Mouse (Mus musculus) layer of hippocampus, adult 8-10 months (tissue): ENCODE measurements around the gene Gm45234. TPM values are rescaled to one million over a fixed set of nuclear protein-coding genes. Genes with fewer than 3 reads are reported as not detected.
"Not testable (repeated sequence)": the region's sequence is repeated elsewhere in the genome, so short reads cannot be mapped to it uniquely, and the experiment has no call there.

Experiments used
- DNase-seq, 2 experiments: peaks; one replicate each; pipeline ENCODE4 v3.0.0; 2022; ENCODE audit warnings: low spot score in 2 of 2
- total RNA-seq, 4 experiments: library from RNA; stranded (reverse); gene quantifications; 2 replicates each; pipeline ENCODE4 v1.2.4; 2022

Gm45234 gene
- total RNA-seq: 1 to 10 TPM in 1 of 4 experiments, not detected in 3; 5.1 TPM

DNA sequence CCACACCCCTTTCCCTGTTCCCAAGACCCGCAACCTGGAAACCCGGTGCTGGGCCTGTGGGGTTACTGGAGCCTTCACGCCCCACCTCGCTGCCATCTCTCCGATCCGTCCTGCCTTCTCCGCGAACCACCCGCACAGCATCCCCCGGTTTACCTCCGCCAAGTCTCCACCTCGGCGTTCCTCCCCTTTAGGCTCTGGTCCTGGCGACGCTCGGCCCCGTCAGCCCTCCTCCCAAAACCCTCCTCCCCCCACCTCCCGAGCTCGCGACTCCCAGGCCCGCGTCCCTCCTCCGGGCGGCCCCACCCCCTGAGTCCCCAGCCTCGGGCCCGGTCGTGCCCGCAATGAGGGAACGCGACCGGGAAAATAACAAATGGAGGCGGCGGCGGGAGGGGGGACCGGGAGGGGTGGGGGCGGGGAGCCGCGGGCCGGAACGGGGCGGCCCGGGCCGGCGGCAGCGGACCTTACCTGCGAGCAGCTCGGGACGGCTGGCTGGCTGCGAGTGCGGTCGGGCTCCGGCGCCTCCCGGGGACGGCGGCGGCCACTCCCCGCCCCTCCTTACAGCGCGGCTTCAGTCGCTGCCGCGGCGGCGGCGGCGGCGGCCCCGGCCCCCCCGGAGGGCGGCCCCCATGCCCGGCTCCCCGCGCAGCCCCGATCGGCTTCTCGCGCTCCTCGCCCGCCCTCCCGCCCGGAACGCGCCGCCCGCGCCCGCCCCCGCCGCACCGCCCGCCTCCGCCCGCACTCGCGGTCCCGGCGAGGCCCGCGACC is at the start of gene Gm45234, which contains the start of gene Atn1:
Gm45234 (minus strand) TSS at position 191 of the 765 bp plus-strand sequence.
Atn1 (minus strand) TSS at position 694 of the 765 bp plus-strand sequence.
- no peak for DNase-seq

DNA sequence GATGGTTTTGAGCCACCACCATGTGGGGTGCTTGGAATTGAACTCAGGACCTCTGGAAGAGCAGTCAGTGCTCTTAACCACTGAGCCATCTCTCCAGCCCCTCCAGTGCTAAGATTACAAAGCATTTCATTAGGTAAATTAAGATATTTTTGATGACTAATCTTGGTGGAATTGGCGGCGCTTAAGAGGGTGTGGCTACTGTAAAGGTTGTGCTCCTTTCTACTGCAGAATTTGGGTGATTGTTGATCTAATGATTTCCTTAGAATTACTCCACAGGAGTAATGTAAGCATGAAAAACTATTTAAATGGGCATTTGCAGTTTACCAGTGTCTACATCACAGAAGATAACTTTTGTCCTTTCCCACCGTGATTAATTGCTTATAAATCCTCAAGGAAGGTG is 48.5 kb upstream of the Gm45234 start:
- no peak for DNase-seq

DNA sequence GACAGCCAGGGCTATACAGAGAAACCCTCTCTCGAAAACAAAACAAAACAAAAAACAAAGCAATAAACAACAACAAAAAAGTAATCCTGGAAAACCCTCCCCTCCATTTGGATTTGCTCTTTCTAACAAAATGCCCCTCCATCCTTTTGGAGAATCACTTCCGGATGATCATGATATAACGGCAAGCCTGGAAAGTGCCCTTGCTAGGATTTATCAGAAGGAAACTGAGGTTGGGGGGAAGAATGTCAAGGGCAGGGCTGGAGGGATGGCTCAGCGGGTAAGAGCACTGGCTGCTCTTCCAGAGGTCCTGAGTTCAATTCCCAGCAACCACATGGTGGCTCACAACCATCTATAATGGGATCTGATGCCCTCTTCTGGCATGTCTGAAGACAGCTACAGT is 47.9 kb upstream of the Gm45234 start:
- DNase-seq: not testable (repeated sequence)

DNA sequence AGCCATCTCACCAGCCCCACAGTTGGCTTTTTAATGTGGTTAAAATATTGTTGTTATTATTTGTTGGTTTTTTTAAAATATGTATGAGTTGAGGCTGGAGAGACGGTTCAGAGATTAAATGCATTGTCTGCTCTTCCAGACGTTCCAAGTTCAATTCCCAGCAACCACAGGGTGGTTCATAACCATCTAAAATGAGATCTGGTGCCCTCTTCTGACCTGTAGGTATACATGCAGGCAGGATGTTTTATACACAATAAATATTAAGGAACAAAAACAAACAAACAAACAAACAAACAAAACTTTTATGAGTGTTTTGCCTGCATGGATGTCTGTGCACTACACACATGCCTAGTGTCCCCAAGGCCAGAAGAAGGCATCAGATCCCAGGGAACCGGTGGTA is 47.2 kb upstream of the Gm45234 start:
- DNase-seq: no peak

DNA sequence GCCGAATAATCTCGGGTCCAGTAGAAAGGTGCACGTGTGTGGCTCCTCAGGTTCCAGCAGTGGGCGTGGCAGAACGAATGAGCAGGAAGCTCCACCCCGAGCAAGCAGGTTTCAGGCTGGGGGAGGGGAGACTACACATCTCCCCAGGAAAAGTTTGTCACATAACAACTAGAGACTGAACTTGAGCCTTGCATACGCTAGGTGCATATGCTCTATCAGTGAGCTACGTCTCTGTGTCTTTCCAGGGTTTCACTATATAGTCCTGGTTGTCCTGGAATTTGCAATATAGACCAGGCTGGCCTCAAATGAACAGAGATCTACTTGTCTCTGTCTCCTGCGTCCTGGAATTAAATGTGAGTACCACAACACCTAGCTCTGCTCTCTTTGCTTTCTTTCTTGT is 46.6 kb upstream of the Gm45234 start:
- DNase-seq: not testable (repeated sequence)

DNA sequence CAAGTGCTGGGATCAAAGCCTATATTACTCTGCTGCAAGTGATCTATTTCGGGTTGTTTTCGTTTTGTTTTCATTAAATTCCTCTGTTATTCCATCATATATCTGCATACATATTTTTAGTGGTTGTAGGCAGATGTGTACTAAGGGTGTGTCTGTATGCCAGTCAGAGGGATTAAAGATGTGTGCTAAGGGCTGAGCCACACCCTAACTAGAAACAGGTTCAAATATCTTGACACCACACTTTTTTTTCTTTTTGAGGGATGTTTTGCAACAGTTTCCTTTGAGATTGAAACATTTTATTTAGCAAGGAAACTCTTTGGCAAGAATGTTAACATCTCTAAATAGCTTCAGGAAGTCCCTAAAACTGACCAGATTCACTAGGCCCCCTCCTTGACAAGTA is 40.4 kb upstream of the Gm45234 start:
- DNase-seq: no peak

DNA sequence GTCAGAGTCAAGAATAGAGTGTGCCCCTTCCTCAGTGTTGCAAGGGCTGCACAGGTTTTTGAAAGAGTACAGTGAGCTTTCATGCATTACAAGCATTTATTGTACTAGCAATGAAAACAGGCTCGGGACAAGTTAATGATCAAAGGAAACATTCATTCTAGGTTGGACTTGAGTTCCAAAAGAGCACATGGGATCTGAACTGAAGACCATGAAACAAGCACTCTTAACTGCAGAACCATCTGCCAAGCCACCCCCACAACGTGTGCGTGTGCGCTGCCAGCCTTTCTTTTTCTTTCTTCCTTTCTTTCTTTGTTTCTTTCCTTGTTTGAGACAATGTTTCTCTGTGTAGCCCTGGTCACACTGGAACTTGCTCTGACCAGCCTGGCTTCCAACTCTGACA is 40.0 kb upstream of the Gm45234 start:
- no peak for DNase-seq

DNA sequence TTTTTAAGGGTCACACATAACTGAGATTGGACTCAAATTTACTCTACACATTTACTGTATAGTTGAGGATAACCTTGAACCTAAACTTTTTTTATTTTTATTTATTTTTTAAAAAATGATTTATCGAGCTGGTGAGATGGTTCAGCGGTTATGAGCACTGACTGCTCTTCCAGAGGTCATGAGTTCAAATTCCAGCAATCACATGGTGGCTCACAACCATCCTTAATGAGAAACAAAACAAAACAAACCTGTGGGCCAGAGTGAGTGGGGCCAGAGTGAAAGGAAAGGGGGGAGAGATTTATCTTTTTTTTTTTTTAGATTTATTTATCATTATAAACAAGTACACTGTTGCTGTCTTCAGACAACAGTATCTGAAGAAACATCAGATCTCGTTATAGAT is 36.1 kb upstream of the Gm45234 start:
- no peak for DNase-seq

DNA sequence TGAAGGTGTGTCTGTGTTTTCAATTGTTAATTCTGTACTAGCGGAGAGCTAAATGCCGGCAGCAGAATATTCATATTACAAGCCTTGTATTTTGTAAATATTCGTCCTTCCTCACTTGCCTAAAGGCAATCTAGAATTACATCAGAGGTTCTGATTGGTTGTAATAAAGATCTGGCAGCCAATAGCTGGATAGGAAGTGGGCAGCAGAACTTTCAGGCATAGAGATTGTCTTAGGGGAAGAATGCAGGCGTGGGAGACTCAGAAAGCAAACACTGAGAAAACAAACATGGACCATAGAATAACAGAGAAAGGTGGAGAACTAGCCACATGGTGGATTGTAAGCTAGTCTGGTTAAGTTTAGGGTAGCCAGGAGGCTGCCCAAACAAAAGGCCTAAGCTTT is 34.3 kb upstream of the Gm45234 start:
- DNase-seq: no peak

DNA sequence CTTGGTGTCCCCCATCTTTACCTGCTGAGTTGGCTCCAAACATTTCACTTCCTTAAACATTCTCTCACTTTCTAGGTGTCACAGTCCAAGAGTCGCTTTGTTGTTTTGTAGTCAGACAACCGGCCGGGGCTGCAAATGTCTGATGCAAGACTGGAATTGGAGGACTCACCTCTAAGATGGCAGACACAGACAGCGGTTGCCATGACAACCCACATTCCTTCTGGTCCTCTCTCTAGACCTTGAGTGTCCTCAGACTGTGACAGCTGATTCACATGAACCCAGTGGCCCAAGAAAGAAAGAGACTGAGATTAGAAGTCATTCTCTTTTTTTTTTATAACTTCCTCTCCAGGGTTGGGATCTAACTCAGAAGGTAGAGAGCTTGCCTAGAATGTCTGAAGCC is 33.7 kb upstream of the Gm45234 start:
- DNase-seq: no peak

DNA sequence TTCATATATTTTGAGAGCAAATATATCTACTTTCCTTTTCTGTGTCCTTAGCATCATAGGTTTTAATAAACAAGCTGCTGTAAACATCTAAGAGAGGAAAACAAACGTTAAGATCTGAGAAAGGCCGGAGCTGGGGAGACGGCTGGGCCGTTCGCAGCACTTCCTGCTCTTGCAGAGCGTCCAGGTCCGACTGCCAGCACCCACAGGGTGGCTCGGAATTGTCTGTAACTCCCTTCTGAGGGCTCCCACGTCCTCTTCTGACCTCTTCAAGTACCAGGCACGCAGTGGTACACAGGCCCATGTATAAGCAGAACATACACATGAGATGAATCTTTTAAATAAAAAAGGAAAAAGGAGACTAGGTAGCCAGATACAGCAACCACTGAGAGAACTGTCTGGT is 31.9 kb upstream of the Gm45234 start:
- no peak for DNase-seq

DNA sequence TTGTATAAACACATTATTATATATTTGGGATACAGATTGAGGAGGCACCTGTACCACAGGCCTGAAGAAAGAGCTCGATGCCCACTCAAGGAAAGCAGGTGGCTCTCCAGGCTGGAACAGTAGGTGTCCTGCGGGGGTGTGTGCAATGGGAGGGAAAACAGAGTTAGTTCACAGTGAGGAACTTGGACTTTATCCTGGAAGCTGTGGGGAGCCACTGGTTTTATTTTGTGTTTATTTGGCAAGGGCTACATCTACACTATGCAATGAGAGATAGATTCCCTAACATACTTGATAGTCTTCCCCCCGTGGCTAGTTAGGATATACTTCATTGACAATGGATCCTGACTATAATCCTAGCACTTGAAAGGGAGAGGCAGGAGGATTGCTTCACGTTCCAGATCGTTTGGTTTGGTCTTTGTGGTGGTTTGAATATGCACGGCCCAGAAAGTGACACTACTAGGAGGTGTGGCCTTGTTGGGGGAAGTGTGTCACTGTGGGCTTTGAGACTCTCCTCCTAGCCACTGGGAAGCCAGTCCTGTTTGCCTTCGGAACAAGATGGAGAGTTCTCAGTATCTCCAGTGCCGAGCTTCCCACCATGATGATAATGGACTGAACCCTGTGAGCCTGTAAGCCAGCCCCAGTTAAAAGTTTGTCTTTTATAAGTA is 31.1 kb upstream of the Gm45234 start:
- DNase-seq: no peak

DNA sequence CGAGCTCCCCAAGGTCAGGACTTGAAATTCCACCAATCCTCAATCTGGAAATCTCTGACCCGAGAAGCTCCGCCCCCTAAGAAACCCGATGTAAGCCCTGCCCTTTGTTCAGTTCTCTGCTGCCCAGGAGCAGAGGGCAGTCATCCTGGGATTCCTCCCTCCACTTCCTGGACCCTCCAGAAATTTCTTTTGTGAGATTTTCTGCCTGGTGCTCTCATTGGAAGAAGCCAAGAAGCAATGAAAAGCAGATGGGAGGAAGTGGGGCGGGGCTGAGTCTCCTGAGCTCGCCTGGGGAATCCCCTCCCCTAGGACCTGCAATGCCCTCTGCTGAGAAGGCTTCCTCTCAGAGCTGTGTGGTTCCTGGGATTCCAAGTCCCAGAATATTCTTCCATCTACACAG is 26.6 kb upstream of the Gm45234 start:
- DNase-seq: no peak

DNA sequence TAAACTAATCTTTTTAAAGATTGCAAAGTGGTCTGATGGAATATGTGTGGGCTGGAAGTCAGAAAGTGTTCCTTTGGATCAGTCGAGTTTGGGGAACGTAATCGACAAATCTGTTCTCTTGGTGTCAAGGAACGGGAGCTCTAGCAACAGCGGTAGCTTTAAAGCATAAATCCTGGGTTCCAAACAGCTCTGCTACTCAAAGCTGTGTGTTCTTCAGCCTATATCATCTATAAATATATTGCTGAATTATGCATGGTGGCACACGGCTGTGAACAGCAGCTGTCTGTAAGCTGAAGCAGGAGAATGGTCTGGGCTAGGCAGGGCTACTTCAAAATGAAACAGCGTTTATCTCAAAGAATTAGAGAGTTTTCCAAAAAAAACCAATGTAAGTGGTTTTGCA is 25.1 kb upstream of the Gm45234 start:
- no peak for DNase-seq

DNA sequence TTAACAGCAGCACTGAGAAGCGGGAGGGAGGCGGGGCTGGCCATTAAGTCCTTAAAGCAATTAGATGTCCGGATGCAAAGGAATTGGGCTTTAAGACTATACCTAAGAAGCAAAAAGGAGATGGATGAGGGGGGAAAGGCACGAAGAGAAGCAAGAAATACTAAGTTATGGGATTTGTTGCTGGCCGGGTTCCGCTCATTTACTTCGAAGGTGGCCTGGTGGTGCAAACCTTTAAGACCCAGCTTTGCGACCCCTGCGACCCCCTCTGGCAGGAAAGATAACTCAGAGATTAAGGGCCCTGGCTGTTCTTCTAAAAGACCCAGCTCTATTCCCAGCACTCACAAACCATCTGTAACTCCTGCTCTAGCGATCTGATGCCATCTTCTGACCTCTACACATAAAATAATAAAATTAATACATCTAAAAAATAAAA is 24.2 kb upstream of the Gm45234 start:
- DNase-seq: no peak

DNA sequence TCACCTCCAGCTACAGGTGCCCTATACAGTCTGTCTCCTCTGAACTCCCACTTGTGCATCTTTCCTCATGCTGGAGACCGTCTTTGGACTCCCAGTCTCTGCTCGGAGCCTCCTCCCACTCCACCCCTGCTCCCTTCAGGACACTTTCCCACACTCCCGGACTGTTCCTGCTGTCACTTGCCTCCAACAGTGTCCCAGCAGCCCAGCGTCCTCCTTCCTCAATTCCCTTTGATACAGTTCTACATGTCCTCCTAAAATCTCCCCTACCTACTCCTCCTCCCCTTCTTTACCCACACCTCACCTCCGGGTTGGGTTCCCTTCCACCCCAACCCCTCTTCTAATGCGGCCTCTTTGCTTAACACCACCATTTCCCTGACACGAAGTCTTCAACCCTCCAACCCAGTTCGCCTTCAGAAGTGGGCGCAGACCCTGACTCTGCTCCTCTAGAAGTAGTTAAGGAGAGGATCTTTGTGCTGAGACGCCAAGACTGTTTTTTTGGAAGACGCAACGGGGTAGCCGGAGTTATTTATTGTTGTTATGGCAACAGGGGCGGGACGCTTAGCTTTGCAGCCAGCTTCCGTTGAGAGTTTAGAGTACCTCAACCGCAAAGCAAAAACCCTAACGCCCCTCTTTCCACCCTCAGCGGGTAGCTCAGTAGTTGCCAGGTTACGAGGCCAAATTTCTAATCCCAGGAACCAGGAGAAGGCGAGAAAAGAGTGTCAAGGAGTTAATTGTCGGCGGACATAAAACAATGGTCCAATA is 23.6 kb upstream of the Gm45234 start, which contains the start of gene Lrrc23:
Lrrc23 (minus strand) TSS at position 506 of the 762 bp plus-strand sequence.
- DNase-seq: no peak

DNA sequence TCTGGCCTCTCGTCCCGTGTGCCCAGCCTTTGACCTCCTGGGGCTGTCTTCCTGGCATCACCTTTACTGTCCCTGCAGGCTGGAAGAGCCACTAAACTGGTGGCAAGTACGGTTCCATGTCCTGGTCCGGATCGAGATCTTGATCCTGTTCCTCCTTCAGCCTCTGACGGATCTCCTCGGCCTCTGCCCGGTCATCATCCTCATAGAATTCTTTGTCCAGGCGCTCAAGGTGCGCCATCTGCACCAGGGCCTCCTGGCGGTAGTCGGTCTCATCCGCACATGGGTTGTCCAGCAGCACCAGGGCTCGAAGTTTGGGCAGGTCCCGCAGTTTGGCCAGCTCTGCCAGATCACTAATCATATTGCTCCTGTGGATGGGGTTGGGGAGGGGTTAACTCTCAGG is 14.7 kb upstream of the Gm45234 start:
- DNase-seq: no peak

DNA sequence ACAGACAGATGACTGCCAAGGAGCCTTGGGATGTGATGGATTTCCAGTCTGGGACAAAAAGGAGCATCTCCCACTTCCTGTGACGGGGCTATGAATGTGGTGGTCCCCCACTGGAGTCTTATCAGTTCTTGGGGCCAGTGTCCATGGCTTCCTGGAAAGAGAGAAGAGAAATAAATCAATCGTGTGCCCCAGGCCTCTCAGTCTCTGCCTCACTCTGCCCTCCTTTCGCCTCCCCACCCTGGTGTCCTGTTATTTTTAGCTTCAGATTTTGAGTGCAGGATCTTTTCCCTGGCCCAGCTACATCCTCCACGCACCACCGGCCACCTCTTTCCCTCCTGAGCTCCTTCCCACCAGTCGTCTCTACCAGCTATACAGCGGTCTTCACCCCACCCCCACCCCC is 14.2 kb upstream of the Gm45234 start:
- DNase-seq: no peak

DNA sequence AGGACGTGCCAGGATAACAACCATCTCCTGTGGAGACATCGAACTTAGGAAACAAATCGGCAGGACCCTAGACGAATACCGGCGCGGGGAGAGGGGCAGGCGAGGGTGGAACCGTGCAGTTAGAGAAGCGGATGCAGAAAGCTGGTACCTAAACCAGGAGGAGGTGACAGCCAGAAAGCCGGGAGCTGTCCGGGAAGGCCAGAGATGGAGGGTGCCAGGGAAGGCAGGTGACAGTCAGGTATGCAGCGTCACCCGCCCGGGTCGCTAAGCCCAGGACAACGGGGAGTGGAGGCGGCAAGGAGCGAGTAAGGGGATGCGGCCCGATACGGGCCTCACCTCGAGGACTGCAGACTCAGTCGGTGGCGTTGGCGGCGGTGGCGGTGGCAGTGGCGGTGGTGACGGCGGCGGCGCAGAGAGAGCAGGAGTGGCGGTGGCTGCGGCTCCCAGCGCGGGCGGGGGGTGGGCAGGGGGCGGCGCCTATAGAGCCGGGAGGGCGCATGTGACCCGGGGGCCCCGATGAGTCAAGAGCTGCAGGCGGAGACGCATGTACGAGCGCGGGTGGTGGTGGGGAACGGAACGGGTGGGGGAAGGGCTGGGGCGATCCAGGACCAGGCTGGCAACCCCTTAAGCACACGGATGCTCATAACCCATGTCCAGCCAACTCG is 13.4 kb upstream of the Gm45234 start, which contains the start of gene Eno2:
Eno2 (minus strand) TSS at position 573 of the 665 bp plus-strand sequence.
- DNase-seq: peak in 1 of 2 experiments; percentile 70

DNA sequence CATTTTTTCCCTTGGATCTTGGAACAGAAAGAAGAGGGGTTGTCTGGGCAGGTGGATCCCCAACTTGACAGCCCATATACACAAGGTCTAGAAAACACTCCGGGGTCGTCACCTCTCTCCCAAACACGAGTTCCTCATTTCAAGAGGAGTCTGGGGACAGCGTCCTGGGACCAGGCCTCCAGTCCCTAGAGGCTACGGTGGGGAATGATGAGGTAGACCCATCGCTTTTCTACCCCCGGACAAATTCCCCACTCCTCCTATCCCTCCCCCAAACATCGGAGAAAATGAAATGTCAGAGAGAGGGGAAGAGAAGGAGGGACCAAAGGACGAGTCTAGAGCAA is 12.9 kb upstream of the Gm45234 start:
- DNase-seq: no peak

DNA sequence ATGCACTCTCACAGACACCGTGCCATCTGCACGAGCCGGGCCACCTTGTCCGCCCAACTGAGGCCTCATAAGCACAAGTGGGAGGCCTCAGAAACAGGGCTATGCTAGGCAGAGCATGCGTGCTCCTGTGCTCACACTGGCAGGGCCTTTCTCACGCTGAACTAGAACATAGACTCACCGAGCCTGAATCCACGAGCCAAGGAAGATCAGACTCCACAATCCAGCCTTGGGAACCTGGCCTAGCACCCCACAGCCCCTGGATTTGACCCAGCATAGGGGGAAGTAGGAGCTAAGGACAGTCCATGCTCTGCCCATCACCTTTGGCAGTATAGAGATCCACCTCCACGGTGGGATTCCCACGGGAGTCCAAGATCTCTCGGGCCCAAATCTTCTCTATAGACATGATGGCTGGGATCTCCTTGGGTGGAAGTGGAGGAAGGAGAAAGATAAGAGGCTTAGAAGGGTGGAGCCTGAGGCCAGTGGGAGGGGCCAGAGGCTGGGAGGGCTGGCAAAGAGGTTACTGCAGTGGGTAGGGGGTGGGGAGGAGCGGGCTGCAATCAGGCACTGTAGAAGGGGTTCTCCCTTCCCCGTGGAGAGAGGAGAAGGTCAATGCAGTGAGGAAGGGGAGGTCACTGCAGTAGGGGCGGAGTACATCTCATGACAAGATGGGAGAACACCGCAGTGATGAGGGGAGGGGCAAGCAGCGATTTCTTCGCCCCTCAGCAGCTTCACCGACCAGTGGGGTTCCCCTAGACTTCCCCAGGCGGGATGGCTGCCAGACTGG is 12.3 kb upstream of the Gm45234 start:
- no peak for DNase-seq
